Mouse (Mus musculus) heart, postnatal 0 days (tissue): ENCODE results near the gene Traf4. TPM values are rescaled to one million over a fixed set of nuclear protein-coding genes. Genes with fewer than 3 reads are reported as not detected.

Experiments
- ATAC-seq: fragments of 200-750 bp; cut with Nextera tagmentation; 2 replicates; pipeline ENCODE4 v1.8.0; 2017; ENCODE audit warnings: low read depth, moderate number of reproducible peaks, moderate library complexity; ENCODE audit not compliant: insufficient read depth
- DNase-seq: peaks from one replicate; pipeline ENCODE4 v3.0.0-alpha.2; 2016; ENCODE audit warnings: low spot score
- H3K27ac ChIP-seq: fragments of 300-500 bp; sonication (generic); 2 replicates; pipeline ENCODE4 v1.5.1; 2014; ENCODE audit warnings: low read depth, mild to moderate bottlenecking
- H3K27me3 ChIP-seq: fragments of 300-500 bp; sonication (generic); 2 replicates; pipeline ENCODE4 v1.6.1; 2014; ENCODE audit warnings: low read length, mixed read lengths; ENCODE audit not compliant: control insufficient read depth, insufficient read depth
- H3K36me3 ChIP-seq: fragments of 300-500 bp; sonication (generic); replicated peaks from 2 replicates; pipeline ENCODE4 v1.6.1; 2014; ENCODE audit warnings: low read length, mixed read lengths; ENCODE audit not compliant: control insufficient read depth, insufficient read depth
- H3K4me1 ChIP-seq: fragments of 300-500 bp; sonication (generic); 2 replicates; pipeline ENCODE4 v1.6.1; 2014; ENCODE audit warnings: antibody characterized with exemption; ENCODE audit not compliant: control insufficient read depth, insufficient read depth
- H3K4me2 ChIP-seq: fragments of 300-500 bp; sonication (generic); 2 replicates; pipeline ENCODE4 v1.6.1; 2014; ENCODE audit warnings: low read depth, mild to moderate bottlenecking, low read length, moderate library complexity
- H3K4me3 ChIP-seq: fragments of 300-500 bp; sonication (generic); 2 replicates; pipeline ENCODE4 v1.5.1; 2014; ENCODE audit warnings: low read depth, low read length
- H3K9ac ChIP-seq: fragments of 300-500 bp; sonication (generic); replicated peaks from 2 replicates; pipeline ENCODE4 v1.6.1; 2014; ENCODE audit warnings: low read depth, low read length, mixed read lengths
- H3K9me3 ChIP-seq: fragments of 300-500 bp; sonication (generic); replicated peaks from 2 replicates; pipeline ENCODE4 v1.6.1; 2016; ENCODE audit warnings: low read length; ENCODE audit not compliant: control insufficient read depth
- CTCF ChIP-seq: IDR thresholded peaks from 2 replicates; pipeline ENCODE4 v1.5.1; 2016; ENCODE audit warnings: antibody characterized with exemption, control low read depth, low read depth
- EP300 ChIP-seq: IDR thresholded peaks from 2 replicates; pipeline ENCODE4 v1.6.1; 2016; ENCODE audit warnings: antibody characterized with exemption, low read depth
- WGBS: fragments of 180-500 bp; shearing (Covaris S2); extraction: QIAGEN DNeasy Blood & Tissue Kit; methylation state at CpG from one replicate; pipeline ENCODE4 v1.1.7; 2014; 5-methylcytosine and 5-hydroxymethylcytosine counted together
- polyA plus RNA-seq: library from polyadenylated mRNA; unstranded; fragments of >200 nt; fragmentation: Nextera tagmentation; extraction: Ambion mirVana; gene quantifications from 2 replicates; pipeline ENCODE4 v1.2.1, GENCODE M21; 2015
- total RNA-seq: library from RNA; depleted of rRNA; stranded (reverse); fragments of >200 nt; gene quantifications from 2 replicates; pipeline ENCODE4 v1.2.3, GENCODE M21; 2014; ENCODE audit warnings: low replicate concordance

Traf4 gene
- total and polyA plus RNA-seq, 2 experiments from 2014 or later = 21.2 to 25.1 TPM

- Histone ChIP-seq H3K27me3 (no peaks in the 10 kb centered on the region), H3K9me3 (no peaks in the 10 kb centered on the region), H3K4me3 (peak overlapping the region; percentile 63), H3K4me2 (peak overlapping the region; percentile 96), H3K9ac (no peak overlapping the region), H3K27ac (no peak overlapping the region), H3K4me1 (peaks cover 17% of the 10 kb centered on the region), H3K36me3 (peaks cover 29% of the 10 kb centered on the region)
- DNase-seq = no peak
- ATAC-seq = no peak
- WGBS = 32% methylated on average over 8 of the region's 8 CpGs
- TF ChIP-seq EP300 (no peak), CTCF (no peak)
Observed at GRCm38 (mm10) chr11:78179438-78179999, 14.1 kb upstream of the Traf4 start.

GRCm38 (mm10) chr11:78178859-78179437 lies 13.6 kb upstream of the Traf4 start:
- Histone ChIP-seq H3K4me2 (peak overlapping the region; percentile 96), H3K27me3 (no peaks in the 10 kb centered on the region), H3K9ac (peak overlapping the region; percentile 43), H3K9me3 (no peaks in the 10 kb centered on the region), H3K4me1 (peaks cover 16% of the 10 kb centered on the region), H3K36me3 (peaks cover 29% of the 10 kb centered on the region), H3K27ac (peak overlapping the region; percentile 90), H3K4me3 (peak overlapping the region; percentile 63)
- no peak for ATAC-seq
- peak; percentile 45 for DNase-seq
- 3% methylated on average over 29 of the region's 29 CpGs for WGBS
- TF ChIP-seq EP300 (no peak), CTCF (no peak)

- peak; percentile 94 for DNase-seq
- H3K9me3 ChIP-seq = no peaks in the 10 kb centered on the region
- no peaks in the 10 kb centered on the region for H3K27me3 ChIP-seq
- peak overlapping the region; percentile 90 for H3K27ac ChIP-seq
- peak; percentile 86 for ATAC-seq
- H3K4me1 ChIP-seq = peaks cover 13% of the 10 kb centered on the region
- TF ChIP-seq CTCF = peak; percentile 97
- TF ChIP-seq EP300 = no peak
- peak overlapping the region; percentile 96 for H3K4me2 ChIP-seq
- H3K36me3 ChIP-seq = peaks cover 29% of the 10 kb centered on the region
- WGBS = under 1% methylated on average over 72 of the region's 84 CpGs
- peak overlapping the region; percentile 63 for H3K4me3 ChIP-seq
- H3K9ac ChIP-seq = peak overlapping the region; percentile 43
Observed at GRCm38 (mm10) chr11:78177903-78178858, 12.8 kb upstream of the Traf4 start.

- TF ChIP-seq CTCF (no peak), EP300 (no peak)
- Histone ChIP-seq H3K4me1 (peaks cover 13% of the 10 kb centered on the region), H3K4me3 (peak overlapping the region; percentile 63), H3K9me3 (no peaks in the 10 kb centered on the region), H3K27ac (peak overlapping the region; percentile 90), H3K36me3 (peaks cover 29% of the 10 kb centered on the region), H3K4me2 (peak overlapping the region; percentile 96), H3K9ac (peak overlapping the region; percentile 43), H3K27me3 (no peaks in the 10 kb centered on the region)
- DNase-seq = no peak
- WGBS = under 1% methylated on average over 10 of the region's 10 CpGs
- no peak; the same call in 1 of the 2 replicates for ATAC-seq
Observed at GRCm38 (mm10) chr11:78177437-78177836, 12.0 kb upstream of the Traf4 start.

- Histone ChIP-seq H3K9me3 (no peaks in the 10 kb centered on the region), H3K4me1 (peaks cover 10% of the 10 kb centered on the region)
- no peak for ATAC-seq
Observed at GRCm38 (mm10) chr11:78176905-78177331, 11.5 kb upstream of the Traf4 start.

More at GRCm38 (mm10) chr11:78176905-78177331, 11.5 kb upstream of the Traf4 start:
- Histone ChIP-seq H3K36me3 (peaks cover 26% of the 10 kb centered on the region), H3K27ac (peak overlapping the region; percentile 90), H3K4me3 (peak overlapping the region; percentile 63), H3K9ac (peak overlapping the region; percentile 43), H3K27me3 (no peaks in the 10 kb centered on the region), H3K4me2 (peak overlapping the region; percentile 96)
- DNase-seq = no peak
- under 1% methylated on average over 23 of the region's 23 CpGs for whole genome bisulfite sequencing
- TF ChIP-seq EP300 (no peak), CTCF (no peak)
